Mouse (Mus musculus): ENCODE data around the gene Cldn12.

Gene Cldn12

GRCm38 (mm10) chr5:5504456-5504855, 10.3 kb downstream of the Cldn12 start:
- Histone ChIP-seq H3K4me1 (replicated peaks; ENCODE audit: low read depth, low read length) (peaks cover 44% of the 10 kb centered on the region), H3K4me3 (replicated peaks; ENCODE audit: low read length) (peak overlapping the region; percentile 56), H3K9me3 (ENCODE audit: low read length) (no peaks in the 10 kb centered on the region), H3K36me3 (ENCODE audit: insufficient read depth, low read length) (peaks cover 25% of the 10 kb centered on the region), H3K27me3 (ENCODE audit: insufficient read depth, low read length) (no peaks in the 10 kb centered on the region)
- TF ChIP-seq NANOG (IDR thresholded peaks at IDR 0.05; ENCODE audit: borderline replicate concordance, low read length) = no peak
- no peak for TF ChIP-seq POU5F1 (IDR thresholded peaks at IDR 0.05; ENCODE audit: borderline replicate concordance, low read length)
- no peak for TF ChIP-seq CTCF (conservative IDR thresholded peaks at IDR 0.05; ENCODE audit: low read length)

GRCm38 (mm10) chr5:5503381-5503780, 11.4 kb downstream of the Cldn12 start:
- no peaks in the 10 kb centered on the region for H3K27me3 ChIP-seq (ENCODE audit: insufficient read depth, low read length)
- TF ChIP-seq POU5F1 (IDR thresholded peaks at IDR 0.05; ENCODE audit: borderline replicate concordance, low read length) = no peak
- TF ChIP-seq CTCF (conservative IDR thresholded peaks at IDR 0.05; ENCODE audit: low read length) = no peak
- no peak for TF ChIP-seq NANOG (IDR thresholded peaks at IDR 0.05; ENCODE audit: borderline replicate concordance, low read length)
- H3K9me3 ChIP-seq (ENCODE audit: low read length) = no peaks in the 10 kb centered on the region
- H3K4me1 ChIP-seq (replicated peaks; ENCODE audit: low read depth, low read length) = peaks cover 35% of the 10 kb centered on the region
- no peak overlapping the region for H3K4me3 ChIP-seq (replicated peaks; ENCODE audit: low read length)
- H3K36me3 ChIP-seq (ENCODE audit: insufficient read depth, low read length) = peaks cover 25% of the 10 kb centered on the region

- peaks cover 8% of the 10 kb centered on the region for H3K36me3 ChIP-seq (ENCODE audit: insufficient read depth, low read length)
- peaks cover 17% of the 10 kb centered on the region for H3K4me1 ChIP-seq (replicated peaks; ENCODE audit: low read depth, low read length)
- TF ChIP-seq CTCF (conservative IDR thresholded peaks at IDR 0.05; ENCODE audit: low read length) (no peak), NANOG (IDR thresholded peaks at IDR 0.05; ENCODE audit: borderline replicate concordance, low read length) (no peak), POU5F1 (IDR thresholded peaks at IDR 0.05; ENCODE audit: borderline replicate concordance, low read length) (no peak)
- H3K27me3 ChIP-seq (ENCODE audit: insufficient read depth, low read length) = no peaks in the 10 kb centered on the region
- no peaks in the 10 kb centered on the region for H3K9me3 ChIP-seq (ENCODE audit: low read length)
- H3K4me3 ChIP-seq (replicated peaks; ENCODE audit: low read length) = no peak overlapping the region
These were observed 13.2 kb downstream of the Cldn12 start for GRCm38 (mm10) chr5:5501583-5501982.

- TF ChIP-seq NANOG (IDR thresholded peaks at IDR 0.05; ENCODE audit: borderline replicate concordance, low read length) (no peak), POU5F1 (IDR thresholded peaks at IDR 0.05; ENCODE audit: borderline replicate concordance, low read length) (no peak), CTCF (conservative IDR thresholded peaks at IDR 0.05; ENCODE audit: low read length) (no peak)
These were observed 18.4 kb downstream of the Cldn12 start for GRCm38 (mm10) chr5:5496393-5496792.

GRCm38 (mm10) chr5:5495042-5495441, 19.7 kb downstream of the Cldn12 start:
- H3K36me3 ChIP-seq (ENCODE audit: insufficient read depth, low read length) = no peaks in the 10 kb centered on the region
- H3K9me3 ChIP-seq (ENCODE audit: low read length) = no peaks in the 10 kb centered on the region
- H3K27me3 ChIP-seq (ENCODE audit: insufficient read depth, low read length) = peaks cover 3% of the 10 kb centered on the region; the same call in 1 of the 2 replicates
- TF ChIP-seq CTCF (conservative IDR thresholded peaks at IDR 0.05; ENCODE audit: low read length) (no peak), POU5F1 (IDR thresholded peaks at IDR 0.05; ENCODE audit: borderline replicate concordance, low read length) (no peak), NANOG (IDR thresholded peaks at IDR 0.05; ENCODE audit: borderline replicate concordance, low read length) (no peak)
- H3K4me3 ChIP-seq (replicated peaks; ENCODE audit: low read length) = no peak overlapping the region
- no peaks in the 10 kb centered on the region; the same call in 1 of the 2 replicates for H3K4me1 ChIP-seq (replicated peaks; ENCODE audit: low read depth, low read length)

More at GRCm38 (mm10) chr5:5496393-5496792, 18.4 kb downstream of the Cldn12 start:
- no peak overlapping the region for H3K4me3 ChIP-seq (replicated peaks; ENCODE audit: low read length)
- H3K9me3 ChIP-seq (ENCODE audit: low read length) = no peaks in the 10 kb centered on the region
- no peaks in the 10 kb centered on the region for H3K36me3 ChIP-seq (ENCODE audit: insufficient read depth, low read length)
- no peaks in the 10 kb centered on the region; the same call in 1 of the 2 replicates for H3K4me1 ChIP-seq (replicated peaks; ENCODE audit: low read depth, low read length)
- H3K27me3 ChIP-seq (ENCODE audit: insufficient read depth, low read length) = peaks cover 3% of the 10 kb centered on the region; the same call in 1 of the 2 replicates

- Histone ChIP-seq H3K9me3 (ENCODE audit: low read length) (no peaks in the 10 kb centered on the region), H3K27me3 (ENCODE audit: insufficient read depth, low read length) (peaks cover 3% of the 10 kb centered on the region; the same call in 1 of the 2 replicates), H3K4me1 (replicated peaks; ENCODE audit: low read depth, low read length) (no peaks in the 10 kb centered on the region; the same call in 1 of the 2 replicates), H3K4me3 (replicated peaks; ENCODE audit: low read length) (no peak overlapping the region), H3K36me3 (ENCODE audit: insufficient read depth, low read length) (no peaks in the 10 kb centered on the region)
- TF ChIP-seq NANOG (IDR thresholded peaks at IDR 0.05; ENCODE audit: borderline replicate concordance, low read length) (no peak), CTCF (conservative IDR thresholded peaks at IDR 0.05; ENCODE audit: low read length) (peak; percentile 70)
These were observed 20.3 kb downstream of the Cldn12 start for GRCm38 (mm10) chr5:5494269-5495005.

GRCm38 (mm10) chr5:5492163-5492562, 22.6 kb downstream of the Cldn12 start:
- peak; percentile 65 for TF ChIP-seq CTCF (conservative IDR thresholded peaks at IDR 0.05; ENCODE audit: low read length)
- TF ChIP-seq POU5F1 (IDR thresholded peaks at IDR 0.05; ENCODE audit: borderline replicate concordance, low read length) = no peak
- Histone ChIP-seq H3K4me1 (replicated peaks; ENCODE audit: low read depth, low read length) (no peaks in the 10 kb centered on the region; the same call in 1 of the 2 replicates), H3K9me3 (ENCODE audit: low read length) (no peaks in the 10 kb centered on the region), H3K27me3 (ENCODE audit: insufficient read depth, low read length) (peaks cover 3% of the 10 kb centered on the region; the same call in 1 of the 2 replicates), H3K4me3 (replicated peaks; ENCODE audit: low read length) (no peak overlapping the region), H3K36me3 (ENCODE audit: insufficient read depth, low read length) (no peaks in the 10 kb centered on the region)

- Histone ChIP-seq H3K36me3 (ENCODE audit: insufficient read depth, low read length) (no peaks in the 10 kb centered on the region), H3K4me1 (replicated peaks; ENCODE audit: low read depth, low read length) (peaks cover 8% of the 10 kb centered on the region), H3K4me3 (replicated peaks; ENCODE audit: low read length) (no peak overlapping the region), H3K27me3 (ENCODE audit: insufficient read depth, low read length) (no peaks in the 10 kb centered on the region), H3K9me3 (ENCODE audit: low read length) (no peaks in the 10 kb centered on the region)
- no peak for TF ChIP-seq NANOG (IDR thresholded peaks at IDR 0.05; ENCODE audit: borderline replicate concordance, low read length)
- TF ChIP-seq CTCF (conservative IDR thresholded peaks at IDR 0.05; ENCODE audit: low read length) = 0 out of 2 replicates have a peak, but pooled peaks have one; percentile 6
These were observed 28.7 kb downstream of the Cldn12 start for GRCm38 (mm10) chr5:5486071-5486470.
